Mouse (Mus musculus) midbrain, postnatal 0 days (tissue): ENCODE results near the gene Pknox1. TPM values are rescaled to one million over a fixed set of nuclear protein-coding genes. Genes with fewer than 3 reads are reported as not detected.
"Not testable (repeated sequence)": the region's sequence is repeated elsewhere in the genome, so short reads cannot be mapped to it uniquely, and the experiment has no call there.

Experiments
- ATAC-seq: fragments of 200-750 bp; cut with Nextera tagmentation; 2 replicates; pipeline ENCODE4 v1.8.0; 2017; ENCODE audit warnings: moderate number of reproducible peaks, mild to moderate bottlenecking, moderate TSS enrichment, moderate library complexity; ENCODE audit not compliant: low FRiP score
- DNase-seq: peaks from one replicate; pipeline ENCODE4 v3.0.0-alpha.2; 2015; ENCODE audit warnings: low spot score
- H3K27ac ChIP-seq: fragments of 300-500 bp; sonication (generic); 2 replicates; pipeline ENCODE4 v1.5.1; 2014; ENCODE audit warnings: low read depth, mild to moderate bottlenecking, low read length, mixed read lengths
- H3K27me3 ChIP-seq: fragments of 300-500 bp; sonication (generic); 2 replicates; pipeline ENCODE4 v1.6.1; 2014; ENCODE audit warnings: low read length, control low read depth, mixed read lengths; ENCODE audit not compliant: insufficient read depth
- H3K36me3 ChIP-seq: fragments of 300-500 bp; sonication (generic); 2 replicates; pipeline ENCODE4 v1.6.1; 2014; ENCODE audit warnings: low read length, control low read depth, mixed read lengths; ENCODE audit not compliant: insufficient read depth
- H3K4me1 ChIP-seq: fragments of 300-500 bp; sonication (generic); 2 replicates; pipeline ENCODE4 v1.6.1; 2014; ENCODE audit warnings: mild to moderate bottlenecking, control low read depth, antibody characterized with exemption, low read length, mixed read lengths; ENCODE audit not compliant: insufficient read depth
- H3K4me2 ChIP-seq: fragments of 300-500 bp; sonication (generic); 2 replicates; pipeline ENCODE4 v1.6.1; 2014; ENCODE audit warnings: low read depth, mild to moderate bottlenecking, low read length, mixed read lengths; ENCODE audit not compliant: poor library complexity, severe bottlenecking
- H3K4me3 ChIP-seq: fragments of 300-500 bp; sonication (generic); 2 replicates; pipeline ENCODE4 v1.5.1; 2014; ENCODE audit warnings: low read depth, mild to moderate bottlenecking, low read length, moderate library complexity
- H3K9ac ChIP-seq: fragments of 300-500 bp; sonication (generic); replicated peaks from 2 replicates; pipeline ENCODE4 v1.6.1; 2014; ENCODE audit warnings: mild to moderate bottlenecking, low read length, moderate library complexity, mixed read lengths; ENCODE audit not compliant: poor library complexity, severe bottlenecking
- H3K9me3 ChIP-seq: fragments of 300-500 bp; sonication (generic); 2 replicates; pipeline ENCODE4 v1.6.1; 2016; ENCODE audit warnings: low read length, control low read depth
- CTCF ChIP-seq: IDR thresholded peaks from 2 replicates; pipeline ENCODE4 v1.5.1; 2016; ENCODE audit warnings: antibody characterized with exemption, mild to moderate bottlenecking
- WGBS: fragments of 180-500 bp; shearing (Covaris S2); extraction: QIAGEN DNeasy Blood & Tissue Kit; methylation state at CpG from one replicate; pipeline ENCODE4 v1.1.7; 2014; 5-methylcytosine and 5-hydroxymethylcytosine counted together
- polyA plus RNA-seq: library from polyadenylated mRNA; unstranded; fragments of >200 nt; fragmentation: Nextera tagmentation; extraction: Ambion mirVana; gene quantifications from 2 replicates; pipeline ENCODE4 v1.2.1, GENCODE M21; 2015
- total RNA-seq: library from RNA; depleted of rRNA; stranded (reverse); fragments of >200 nt; gene quantifications from 2 replicates; pipeline ENCODE4 v1.2.3, GENCODE M21; 2014

The Pknox1 gene
- total and polyA plus RNA-seq, 2 experiments from 2014 or later: 14.3 to 18.3 TPM

GRCm38 (mm10) chr17:31547974-31548373 is 16.6 kb upstream of the Pknox1 start:
- Histone ChIP-seq H3K4me2 (no peak overlapping the region), H3K27ac (peak overlapping the region; percentile 38; the same call in 1 of the 2 replicates), H3K9me3 (no peaks in the 10 kb centered on the region), H3K27me3 (no peaks in the 10 kb centered on the region), H3K4me1 (no peaks in the 10 kb centered on the region), H3K4me3 (no peak overlapping the region), H3K36me3 (no peaks in the 10 kb centered on the region), H3K9ac (no peak overlapping the region)
- no peak for DNase-seq
- ATAC-seq: 0 out of 2 replicates have a peak, but pooled peaks have one; percentile 52
- TF ChIP-seq CTCF: no peak
- WGBS: 22% methylated on average over 3 of the region's 3 CpGs

DNA sequence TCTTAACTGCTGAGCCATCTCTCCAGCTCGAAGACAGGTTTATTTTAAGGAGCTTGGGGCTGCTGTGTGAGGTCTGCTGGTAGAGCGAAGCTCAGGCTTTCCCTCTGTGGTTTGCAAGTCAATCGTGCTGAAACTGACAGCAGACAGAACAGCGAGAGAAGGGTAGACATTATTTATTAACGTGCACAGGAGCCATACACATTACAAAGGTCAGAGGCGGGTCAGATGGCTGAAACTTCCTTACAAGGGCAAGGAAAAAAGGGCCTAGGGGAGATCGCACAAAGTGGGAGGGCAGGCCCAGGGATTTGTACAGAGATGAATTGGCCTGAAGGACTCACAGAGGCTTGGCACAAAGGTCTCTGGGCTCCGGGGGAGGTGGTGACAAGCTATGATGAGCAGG is 15.1 kb upstream of the Pknox1 start:
- no peak overlapping the region for H3K27ac ChIP-seq
- WGBS: 73% methylated on average over 8 of the region's 8 CpGs
- H3K27me3 ChIP-seq: no peaks in the 10 kb centered on the region
- H3K4me1 ChIP-seq: no peaks in the 10 kb centered on the region
- H3K4me2 ChIP-seq: no peak overlapping the region
- H3K9me3 ChIP-seq: no peaks in the 10 kb centered on the region
- ATAC-seq (no peak), DNase-seq (no peak)
- H3K36me3 ChIP-seq: no peaks in the 10 kb centered on the region
- no peak overlapping the region for H3K4me3 ChIP-seq
- no peak overlapping the region for H3K9ac ChIP-seq
- no peak for TF ChIP-seq CTCF

DNA sequence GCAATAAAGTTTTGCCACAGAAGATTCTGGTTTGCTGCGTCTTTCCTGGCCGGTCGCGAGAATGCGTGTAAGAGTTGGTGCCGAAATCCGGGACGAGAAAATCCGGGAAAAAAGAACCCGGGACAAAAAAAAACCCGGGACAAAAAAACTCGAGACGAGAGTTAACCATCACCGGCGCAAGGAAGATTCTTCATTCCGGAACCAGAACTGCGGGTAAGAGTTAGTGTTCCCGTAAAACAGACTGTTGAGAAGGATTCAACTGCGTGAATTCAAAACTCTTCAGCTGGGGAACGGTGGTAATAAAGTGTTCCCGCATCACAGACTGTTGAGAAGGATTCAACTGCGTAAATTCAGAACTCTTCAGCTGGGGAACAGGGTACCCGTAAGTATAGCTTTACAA is 11.9 kb upstream of the Pknox1 start:
- ATAC-seq, H3K4me2 ChIP-seq: not testable (repeated sequence)
- 94% methylated on average over 22 of the region's 23 CpGs for WGBS

GRCm38 (mm10) chr17:31556253-31556652 is 8.3 kb upstream of the Pknox1 start:
- no peak for TF ChIP-seq CTCF
- H3K27ac ChIP-seq: no peak overlapping the region
- no peaks in the 10 kb centered on the region for H3K36me3 ChIP-seq
- no peaks in the 10 kb centered on the region for H3K9me3 ChIP-seq
- DNase-seq: no peak
- no peak overlapping the region for H3K9ac ChIP-seq
- H3K4me1 ChIP-seq: no peaks in the 10 kb centered on the region
- no peaks in the 10 kb centered on the region for H3K27me3 ChIP-seq
- no peak overlapping the region for H3K4me3 ChIP-seq
- no peak overlapping the region for H3K4me2 ChIP-seq
- no peak for ATAC-seq
- 59% methylated on average over 4 of the region's 4 CpGs for WGBS

More for the DNA sequence above, 11.9 kb upstream of the Pknox1 start:
- not testable (repeated sequence) for H3K4me1 ChIP-seq, H3K9me3 ChIP-seq, H3K36me3 ChIP-seq, H3K27me3 ChIP-seq, H3K4me3 ChIP-seq, H3K9ac ChIP-seq, DNase-seq, H3K27ac ChIP-seq

GRCm38 (mm10) chr17:31557124-31557880 is 7.2 kb upstream of the Pknox1 start:
- no peak overlapping the region for H3K9ac ChIP-seq

DNA sequence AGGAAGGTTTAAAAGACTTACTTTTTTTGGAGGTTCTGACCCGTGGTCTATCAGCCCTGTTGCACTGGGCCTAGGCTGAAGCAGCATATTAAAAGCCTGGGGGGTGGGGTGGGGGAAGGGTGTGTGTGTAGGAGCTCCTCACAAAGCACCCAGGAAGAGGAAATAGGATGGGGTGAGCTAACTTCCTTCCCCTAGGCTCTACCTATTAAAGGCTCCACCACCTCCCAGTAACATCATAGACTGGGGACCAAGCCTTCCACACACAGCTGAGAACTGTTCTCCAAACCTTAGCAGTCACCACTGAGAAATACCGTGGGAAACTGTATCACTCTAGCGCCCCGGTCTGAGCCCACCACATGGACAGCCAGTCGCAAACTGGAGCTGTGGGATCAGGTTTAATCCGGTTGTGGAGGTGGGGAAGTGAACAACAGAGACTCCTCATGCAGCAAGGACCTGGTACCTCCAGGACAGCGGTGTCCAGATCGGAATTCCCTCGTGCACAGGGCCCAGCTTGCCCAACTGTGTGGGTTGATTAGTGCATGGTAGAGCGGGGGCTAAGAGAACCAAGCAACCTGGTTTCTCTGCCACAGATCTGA is 6.5 kb upstream of the Pknox1 start:
- Histone ChIP-seq H3K36me3 (no peaks in the 10 kb centered on the region), H3K9me3 (no peaks in the 10 kb centered on the region), H3K27me3 (no peaks in the 10 kb centered on the region), H3K9ac (no peak overlapping the region), H3K4me1 (no peaks in the 10 kb centered on the region), H3K27ac (no peak overlapping the region), H3K4me3 (no peak overlapping the region), H3K4me2 (no peak overlapping the region)
- DNase-seq (no peak), ATAC-seq (no peak)
- WGBS: 79% methylated on average over 10 of the region's 10 CpGs
- TF ChIP-seq CTCF: no peak

More at GRCm38 (mm10) chr17:31557124-31557880, 7.2 kb upstream of the Pknox1 start:
- no peak for TF ChIP-seq CTCF
- ATAC-seq: peak; percentile 52
- DNase-seq: peak; percentile 76
- no peaks in the 10 kb centered on the region for H3K27me3 ChIP-seq
- 56% methylated on average over 11 of the region's 11 CpGs for WGBS
- no peaks in the 10 kb centered on the region for H3K9me3 ChIP-seq
- no peaks in the 10 kb centered on the region for H3K36me3 ChIP-seq
- no peak overlapping the region for H3K4me3 ChIP-seq
- H3K4me1 ChIP-seq: no peaks in the 10 kb centered on the region
- no peak overlapping the region for H3K27ac ChIP-seq
- H3K4me2 ChIP-seq: no peak overlapping the region
